Mouse (Mus musculus) heart, postnatal 36 days (tissue): ENCODE measurements around the gene Acat2. TPM values are rescaled to one million over a fixed set of nuclear protein-coding genes. Genes with fewer than 3 reads are reported as not detected.
"Not testable (repeated sequence)": the region's sequence is repeated elsewhere in the genome, so short reads cannot be mapped to it uniquely, and the experiment has no call there.

Experiments
- DNase-seq, 2 experiments: peaks; one replicate each; pipeline ENCODE4 v3.0.0; 2021 to 2022
- intact Hi-C: fragments of 180-260 bp; cut with DNase I; formaldehyde crosslinking; loops from one replicate; pipeline ENCODE4 v1.15.1; 2025
- total RNA-seq, 2 experiments: library from RNA; stranded (reverse); gene quantifications; 2 replicates each; pipeline ENCODE4 v1.2.3; 2021

Gene Acat2
- total RNA-seq, 2 experiments from 2014 or later, result 5.9 to 8.8 TPM

DNA sequence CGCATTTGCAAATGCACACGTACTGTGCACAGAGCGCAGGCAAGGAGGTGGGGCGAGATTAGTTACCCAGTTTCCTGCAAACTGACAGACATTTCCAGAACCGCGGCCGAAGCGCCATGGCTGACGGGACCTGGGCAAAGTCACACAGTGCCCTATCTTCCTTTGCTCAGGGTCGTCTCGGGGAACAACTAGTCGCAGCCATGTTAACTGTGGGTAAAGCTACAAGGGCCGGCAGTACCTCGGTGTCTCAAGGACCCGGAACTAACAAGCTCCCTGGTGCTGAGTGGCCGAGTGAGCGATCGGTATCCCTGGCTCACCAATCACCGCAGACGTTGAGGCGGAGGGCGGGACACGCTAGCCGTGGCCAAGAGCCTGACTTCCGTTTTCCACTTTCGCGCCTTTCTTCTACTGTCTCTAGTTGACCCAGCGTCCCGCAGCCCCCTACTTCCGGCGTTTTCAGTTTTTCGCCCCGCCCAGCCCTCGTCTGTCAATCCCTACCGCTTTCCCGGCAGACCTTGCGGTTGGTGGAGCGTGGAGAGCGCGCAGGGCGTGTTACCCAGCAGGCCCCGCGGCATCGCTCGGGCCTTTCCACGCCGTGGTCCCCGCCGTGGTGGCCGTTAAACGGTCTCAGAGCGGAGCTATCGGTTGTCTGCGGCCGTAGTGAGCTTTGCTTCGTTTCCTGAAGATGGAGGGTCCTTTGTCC lies 44.5 kb downstream of the Acat2 start, which contains the start of gene Mrpl18:
Gene Mrpl18, minus strand, starts transcription at position 465 of the 703 bp plus-strand sequence.
- DNase-seq, result peak; percentile 95 to 96
- intact Hi-C loops, result loop anchor here (1.0 to 5.0 kb wide), 4 partner anchors 35 to 91 kb away; partner anchors contain the start of genes Acat2 and Sod2

DNA sequence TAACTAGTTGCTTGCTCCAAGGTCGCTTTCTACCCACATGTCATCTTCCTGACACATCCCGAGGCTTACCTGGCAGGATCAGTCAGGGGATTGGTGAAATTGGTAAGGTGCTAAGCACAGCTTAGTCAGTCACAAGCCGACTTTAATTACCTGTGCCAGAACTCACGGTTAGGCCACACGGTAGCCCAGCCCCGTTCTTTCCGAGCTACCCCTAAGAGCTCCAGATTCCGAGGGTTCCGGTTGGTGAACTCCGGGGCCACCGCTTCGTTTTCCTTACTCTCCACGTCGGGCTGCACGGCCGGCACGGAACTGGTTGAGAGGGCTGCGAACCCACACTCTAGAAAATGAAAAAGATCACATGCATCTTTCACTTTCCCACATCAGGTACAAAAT lies 45.1 kb downstream of the Acat2 start, which contains the start of gene Tcp1:
Gene Tcp1, plus strand, starts transcription at position 214 of the 393 bp plus-strand sequence.
- intact Hi-C loops, result loop anchor here (5.0 kb wide), 2 partner anchors 47 to 92 kb away; partner anchors contain the start of genes Acat2 and Sod2
- no peak for DNase-seq

DNA sequence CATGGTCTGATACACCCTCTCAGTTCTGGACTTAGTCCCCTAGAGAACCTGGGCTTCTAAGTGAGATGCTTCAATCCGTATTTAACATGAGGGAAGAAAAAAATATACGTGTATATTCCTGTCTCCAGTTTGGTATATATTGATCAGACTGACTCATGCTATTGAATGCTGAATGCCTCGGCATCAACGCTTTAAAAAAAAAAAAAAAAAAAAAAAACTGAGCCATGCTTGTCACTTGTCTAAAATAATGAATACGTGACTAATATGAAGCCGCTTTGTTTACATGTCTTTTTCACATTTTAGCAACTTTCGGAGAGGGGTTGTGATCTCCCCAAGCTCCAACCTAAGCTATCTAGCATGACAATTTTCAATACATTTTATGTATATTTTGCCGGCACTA lies 50.2 kb downstream of the Acat2 start:
- intact Hi-C loops, result no loop called here

DNA sequence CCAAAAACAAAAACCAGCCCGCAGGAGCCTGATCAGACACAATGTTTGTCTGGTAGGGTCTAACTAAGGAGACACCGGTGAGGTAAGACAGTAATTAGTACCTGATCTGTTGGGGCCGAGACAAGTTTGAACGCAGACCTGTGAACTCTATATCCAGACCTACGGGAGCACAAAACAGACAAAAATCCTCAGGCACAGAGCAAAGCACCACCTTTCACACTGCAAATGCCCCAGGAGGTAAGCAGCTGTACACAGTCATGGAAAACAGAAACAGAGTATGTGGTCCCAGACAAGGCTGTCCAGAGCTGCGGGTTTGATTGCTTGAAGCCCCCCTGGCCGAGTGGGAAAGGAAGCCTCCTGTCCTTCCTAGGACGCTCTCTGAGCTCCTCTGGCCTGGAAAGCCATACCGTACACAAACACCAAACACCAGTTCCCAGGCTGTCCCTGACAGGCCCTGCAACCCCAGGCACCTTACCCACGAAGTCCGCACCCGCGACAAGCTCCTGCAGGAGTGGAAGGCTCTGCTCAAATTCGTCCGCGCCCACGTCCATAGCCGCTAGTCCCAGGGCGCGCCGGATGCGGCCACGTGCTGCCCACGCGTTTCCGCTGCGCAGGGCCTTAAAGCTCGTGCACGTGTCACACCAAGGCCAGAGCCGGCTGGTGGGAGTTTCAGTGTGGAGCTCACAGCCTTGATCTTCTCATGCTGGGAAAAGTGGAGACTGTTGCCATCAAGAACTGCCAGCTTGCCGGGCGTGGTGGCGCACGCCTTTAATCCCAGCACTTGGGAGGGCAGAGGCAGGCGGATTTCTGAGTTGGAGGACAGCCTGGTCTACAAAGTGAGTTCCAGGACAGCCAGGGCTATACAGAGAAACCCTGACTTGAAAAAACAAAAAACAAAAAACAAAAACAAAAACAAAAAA lies 50.9 kb downstream of the Acat2 start, which contains the start of gene Pnldc1:
Gene Pnldc1, minus strand, starts transcription at position 870 of the 920 bp plus-strand sequence.
- intact Hi-C loops, result no loop called here
- no peak for DNase-seq

More for the DNA sequence above, 50.2 kb downstream of the Acat2 start:
- DNase-seq, result no peak

DNA sequence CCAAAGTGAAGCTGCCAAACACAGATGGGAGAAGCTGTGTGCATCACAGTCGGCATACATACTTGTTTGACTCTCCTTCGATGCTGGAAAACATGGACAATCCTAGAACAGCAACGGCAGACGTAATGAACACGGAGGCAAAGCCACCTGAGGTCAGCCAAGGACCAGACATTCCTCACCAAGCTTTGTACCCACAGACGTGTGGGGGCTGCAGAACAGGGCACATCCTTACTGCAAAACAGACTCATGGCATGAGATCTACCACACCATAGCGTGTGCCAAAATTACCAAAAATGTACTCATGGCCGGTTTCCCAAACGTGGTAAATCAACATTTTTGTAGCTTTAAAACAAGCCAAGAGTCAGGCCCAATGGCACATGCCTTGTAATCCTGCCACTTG lies 54.1 kb downstream of the Acat2 start:
- no peak for DNase-seq
- intact Hi-C loops, result no loop called here

DNA sequence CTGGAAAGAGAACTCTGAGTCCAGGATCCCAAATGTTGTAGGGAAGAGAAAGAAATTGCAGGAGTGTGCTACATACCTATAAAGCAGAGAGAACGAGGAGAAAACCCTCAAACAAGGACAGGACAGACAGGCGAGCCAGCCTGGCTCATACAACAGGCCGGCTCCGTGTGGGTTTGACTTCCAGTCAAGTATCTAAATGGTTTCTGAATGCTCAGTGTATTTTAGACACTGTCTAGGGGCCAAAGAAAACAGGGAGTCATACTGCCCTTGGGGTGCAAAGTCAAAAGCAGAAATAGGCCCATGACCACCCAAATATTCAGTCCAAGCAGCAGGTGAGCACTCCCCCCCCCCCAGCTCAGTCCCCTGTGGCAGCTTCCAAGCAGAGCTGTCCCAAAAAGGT lies 54.7 kb downstream of the Acat2 start:
- DNase-seq, result no peak
- intact Hi-C loops, result no loop called here

DNA sequence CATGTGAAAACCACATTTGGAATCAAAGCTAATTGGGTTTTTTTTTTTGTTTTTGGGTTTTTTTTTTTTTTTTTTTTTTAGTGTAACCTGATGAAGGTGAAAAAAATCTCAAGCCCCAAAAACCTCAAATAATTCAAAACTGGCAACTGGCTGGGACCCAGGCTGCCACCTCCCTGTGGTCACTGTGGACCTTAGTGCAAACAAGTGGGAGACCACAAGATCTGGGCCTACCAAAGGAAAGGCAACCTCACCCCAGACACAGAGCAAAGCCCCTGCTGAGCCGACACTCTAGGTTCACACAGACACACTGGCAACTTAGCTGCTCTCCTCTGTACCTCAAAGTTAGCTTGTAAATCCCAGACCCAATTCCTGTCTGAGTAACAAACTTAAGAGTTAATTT lies 56.2 kb downstream of the Acat2 start:
- no peak for DNase-seq
- intact Hi-C loops, result no loop called here

DNA sequence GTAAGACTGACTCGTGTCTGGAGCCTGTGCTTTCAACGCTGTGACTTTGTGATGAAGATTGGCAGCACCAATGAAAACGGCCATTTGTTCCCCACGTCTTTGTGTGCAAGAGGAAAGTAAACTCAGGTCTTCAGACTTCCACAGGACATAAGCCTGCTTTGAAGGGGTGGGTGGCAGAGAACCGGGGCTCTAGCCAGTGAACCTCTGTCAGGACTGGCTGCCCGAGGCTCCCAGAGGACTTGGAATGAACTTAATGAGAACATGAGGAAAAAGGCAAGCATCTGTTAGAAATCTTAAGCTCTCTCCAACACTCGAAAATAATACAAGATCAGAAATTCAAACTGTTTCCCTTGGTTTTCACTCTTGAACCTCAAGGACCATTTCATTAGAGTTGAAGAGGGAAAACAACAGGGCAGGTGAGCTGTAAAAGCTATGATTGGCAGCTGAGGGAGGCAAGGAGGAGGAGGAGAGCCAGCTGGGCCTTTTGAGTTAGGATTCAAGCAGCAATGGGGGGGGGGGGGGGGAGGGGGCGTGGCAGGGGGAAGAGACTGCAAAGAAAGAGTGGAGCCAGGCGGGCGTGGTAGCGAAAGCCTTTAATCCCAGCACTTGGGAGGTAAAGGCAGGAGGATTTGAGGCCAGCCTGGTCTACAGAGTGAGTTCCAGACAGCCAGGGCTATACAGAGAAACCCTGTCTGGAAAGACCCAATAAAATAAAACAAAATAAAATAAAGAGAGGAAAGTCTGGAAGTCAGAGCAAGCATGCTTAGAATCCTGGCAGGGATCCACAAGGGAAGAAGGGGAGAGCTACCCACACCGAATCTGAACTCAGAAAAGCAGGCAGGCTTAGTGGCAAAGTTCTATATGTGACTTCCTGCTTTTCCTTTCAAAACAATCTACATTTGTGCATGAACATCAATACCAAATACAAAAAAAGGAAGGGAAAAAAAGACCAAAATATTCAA lies 56.9 kb downstream of the Acat2 start:
- intact Hi-C loops, result no loop called here
- no peak for DNase-seq

DNA sequence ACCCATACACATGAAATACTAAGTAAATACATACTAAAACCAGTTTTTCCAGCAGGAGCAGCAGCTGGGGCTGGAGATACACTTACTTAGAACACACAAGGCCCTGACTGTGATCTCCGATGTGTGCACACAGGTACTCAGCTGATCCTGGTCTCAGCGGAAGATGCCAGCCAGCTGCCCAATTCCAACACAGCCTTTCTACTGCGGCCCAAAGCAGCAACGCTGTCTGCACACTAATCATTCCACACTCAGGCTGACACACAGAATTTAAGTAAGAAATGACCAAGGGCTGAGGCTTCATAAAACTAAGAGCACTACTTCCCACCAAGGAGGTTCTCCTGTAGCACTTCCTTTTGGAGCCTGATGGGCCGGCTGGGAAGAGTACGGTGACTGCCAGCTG lies 58.3 kb downstream of the Acat2 start:
- DNase-seq, result no peak
- intact Hi-C loops, result no loop called here

DNA sequence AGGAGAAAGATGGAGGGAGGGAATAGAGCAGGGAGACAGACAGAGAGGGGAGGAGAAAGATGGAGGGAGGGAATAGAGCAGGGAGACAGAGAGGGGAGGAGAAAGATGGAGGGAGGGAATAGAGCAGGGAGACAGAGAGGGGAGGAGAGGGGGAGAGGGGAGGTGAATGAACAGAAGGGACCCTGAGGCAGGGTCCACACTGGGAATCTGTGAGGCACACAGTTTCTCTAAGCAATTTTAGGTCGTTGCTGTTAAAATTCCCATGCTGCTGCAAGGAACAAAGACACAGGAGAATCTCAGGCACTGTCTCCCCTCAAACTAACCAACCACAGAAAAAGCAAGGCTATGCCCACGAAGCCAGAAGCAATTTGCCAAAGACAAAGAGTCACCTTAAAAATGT lies 61.9 kb downstream of the Acat2 start:
- DNase-seq, intact Hi-C loops: not testable (repeated sequence)

DNA sequence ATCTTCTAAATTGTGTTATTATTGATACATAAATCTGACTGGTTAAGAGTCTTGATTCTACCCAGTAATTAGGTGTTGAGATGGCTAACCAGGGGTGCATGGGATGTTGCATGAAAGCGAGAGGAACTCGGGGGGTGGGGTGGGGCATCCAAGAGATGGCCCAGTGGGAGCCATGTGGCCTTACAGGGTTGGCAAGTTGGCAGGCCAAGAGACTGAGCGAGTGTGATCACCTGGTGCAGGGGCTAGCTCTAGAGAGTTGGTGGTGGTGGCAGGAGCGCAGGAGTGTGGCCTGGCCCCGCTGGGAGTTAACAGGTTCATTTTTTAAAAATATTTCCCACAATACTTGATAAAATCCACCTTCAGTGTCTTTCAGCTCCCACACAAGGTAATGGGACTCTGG lies 62.9 kb downstream of the Acat2 start:
- intact Hi-C loops, result no loop called here
- no peak for DNase-seq

Other genes with a start within 250 kb of the Acat2 start
- gene Igf2r, start 191.1 kb downstream of the Acat2 start, total RNA-seq, result 100 to 1,000 TPM; 109 to 113 TPM
- gene Mas1, start 92.6 kb downstream of the Acat2 start, total RNA-seq, result 1 to 10 TPM in 1 of 2 experiments, under 1 TPM in 1; 0.84 to 1.1 TPM
- gene Mrgprh, start 84.7 kb downstream of the Acat2 start, total RNA-seq, result 1 to 10 TPM; 5.3 to 5.6 TPM
- gene Pnldc1, start 50.5 kb downstream of the Acat2 start, total RNA-seq, result under 1 TPM; 0.38 to 0.50 TPM
- 100 to 1,000 TPM; 196 to 207 TPM for gene Tcp1, start 45.0 kb downstream of the Acat2 start, total RNA-seq
- 100 to 1,000 TPM; 153 to 159 TPM for gene Mrpl18, start 44.4 kb downstream of the Acat2 start, total RNA-seq
- gene Acat3, start 20.1 kb downstream of the Acat2 start, total RNA-seq, result under 1 TPM in 1 of 2 experiments, not detected in 1; 0.17 TPM
- gene Wtap, start 33.4 kb upstream of the Acat2 start, total RNA-seq, result 10 to 100 TPM; 32.3 to 33.9 TPM
- gene Sod2, start 46.1 kb upstream of the Acat2 start, total RNA-seq, result 1,000 to 10,000 TPM; 1,043 to 1,108 TPM
- not detected for gene Gpr31b, start 91.5 kb upstream of the Acat2 start, total RNA-seq
- not detected for gene Tcp10b, start 100.4 kb upstream of the Acat2 start, total RNA-seq
- gene Unc93a, start 171.1 kb upstream of the Acat2 start, total RNA-seq, result not detected